Mouse (Mus musculus): ENCODE results near the gene Ccl12. TPM values are rescaled to one million over a fixed set of nuclear protein-coding genes. Genes with fewer than 3 reads are reported as not detected.

The Ccl12 gene
- 1.7 and 2.1 TPM in 2 replicates for polyA plus RNA-seq (2015; fragmentation: Nextera tagmentation; extraction: Ambion mirVana)

- Histone ChIP-seq H3K4me3 (ENCODE audit: low read length) (no peak within 1 kb of the TSS), H3K4me1 (ENCODE audit: control insufficient read depth, insufficient read depth, low read depth, low read length) (no peaks in the 10 kb centered on the region), H3K9ac (ENCODE audit: low read depth, low read length) (no peak within 1 kb of the TSS), H3K27ac (ENCODE audit: low read depth, low read length) (no peak within 1 kb of the TSS), H3K4me2 (ENCODE audit: low read length) (no peak within 1 kb of the TSS), H3K9me3 (ENCODE audit: control insufficient read depth, low read length) (no peaks in the 10 kb centered on the region), H3K27me3 (replicated peaks; ENCODE audit: control insufficient read depth, insufficient read depth, low read length) (no peaks in the 10 kb centered on the region), H3K36me3 (ENCODE audit: control insufficient read depth, insufficient read depth, low read length) (no peaks in the 10 kb centered on the region)
- ATAC-seq: no peak
- 72% methylated on average over 2 of the region's 2 CpGs for WGBS
Measured at GRCm38 (mm10) chr11:82101529-82101928, at the start of gene Ccl12. TSS of gene Ccl12 (plus strand) at chr11:82101845.

- no peak overlapping the region for H3K4me3 ChIP-seq (ENCODE audit: low read length)
- H3K4me2 ChIP-seq (ENCODE audit: low read length): no peak overlapping the region
- H3K36me3 ChIP-seq (ENCODE audit: control insufficient read depth, insufficient read depth, low read length): no peaks in the 10 kb centered on the region
- H3K4me1 ChIP-seq (ENCODE audit: control insufficient read depth, insufficient read depth, low read depth, low read length): no peaks in the 10 kb centered on the region
- H3K27me3 ChIP-seq (replicated peaks; ENCODE audit: control insufficient read depth, insufficient read depth, low read length): no peaks in the 10 kb centered on the region
- no peaks in the 10 kb centered on the region for H3K9me3 ChIP-seq (ENCODE audit: control insufficient read depth, low read length)
- 88% methylated on average over 7 of the region's 7 CpGs for WGBS
- H3K27ac ChIP-seq (ENCODE audit: low read depth, low read length): no peak overlapping the region
- H3K9ac ChIP-seq (ENCODE audit: low read depth, low read length): no peak overlapping the region
- no peak for ATAC-seq
Measured at GRCm38 (mm10) chr11:82053849-82054248, 47.8 kb upstream of the Ccl12 start.

DNA sequence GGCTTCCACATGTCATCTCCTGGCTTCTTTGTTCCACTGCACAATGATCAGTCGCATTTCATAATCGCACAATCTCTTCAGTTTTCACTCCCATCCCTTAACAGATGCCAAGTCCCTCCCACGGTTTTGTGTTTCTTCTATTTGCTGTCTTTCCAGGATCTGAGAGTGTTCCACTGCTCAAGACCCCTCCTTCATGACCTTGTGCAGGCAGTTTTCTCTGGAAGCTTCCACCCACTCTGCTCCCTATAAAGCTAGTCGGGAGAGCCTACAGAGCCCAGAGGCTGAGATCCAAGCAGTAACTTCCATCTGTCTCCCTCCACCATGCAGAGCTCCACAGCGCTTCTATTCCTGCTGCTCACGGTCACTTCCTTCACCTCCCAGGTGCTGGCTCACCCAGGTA, 44.0 kb upstream of the Ccl12 start, which contains the start of gene Ccl11:
Ccl11 (plus strand) TSS at position 178 of the 400 bp plus-strand sequence.
- ATAC-seq: no peak
- no peak within 1 kb of the TSS for H3K27ac ChIP-seq (ENCODE audit: low read depth, low read length)
- WGBS: 78% methylated on average over 6 of the region's 6 CpGs

DNA sequence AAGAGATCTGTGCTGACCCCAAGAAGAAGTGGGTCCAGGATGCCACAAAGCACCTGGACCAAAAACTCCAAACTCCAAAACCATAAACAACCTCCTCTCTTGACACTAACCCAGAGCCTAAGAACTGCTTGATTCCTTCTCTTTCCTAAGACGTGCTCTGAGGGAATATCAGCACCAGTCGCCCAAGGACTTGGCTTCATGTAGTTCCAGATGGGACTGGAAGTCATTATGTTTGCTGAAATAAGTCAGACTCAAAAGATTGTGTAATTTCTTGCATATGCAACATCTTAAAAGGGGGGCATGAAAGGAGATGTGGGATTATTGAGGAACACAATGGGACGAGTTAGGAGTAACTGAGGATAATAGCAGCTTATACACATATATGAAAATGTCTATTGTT, 39.4 kb upstream of the Ccl12 start:
- no peak for ATAC-seq
- Histone ChIP-seq H3K9ac (ENCODE audit: low read depth, low read length) (no peak overlapping the region), H3K36me3 (ENCODE audit: control insufficient read depth, insufficient read depth, low read length) (no peaks in the 10 kb centered on the region), H3K27me3 (replicated peaks; ENCODE audit: control insufficient read depth, insufficient read depth, low read length) (no peaks in the 10 kb centered on the region), H3K4me3 (ENCODE audit: low read length) (no peak overlapping the region), H3K4me1 (ENCODE audit: control insufficient read depth, insufficient read depth, low read depth, low read length) (no peaks in the 10 kb centered on the region), H3K9me3 (ENCODE audit: control insufficient read depth, low read length) (no peaks in the 10 kb centered on the region), H3K27ac (ENCODE audit: low read depth, low read length) (no peak overlapping the region), H3K4me2 (ENCODE audit: low read length) (no peak overlapping the region)
- WGBS: 83% methylated on average over 3 of the region's 3 CpGs

More for the DNA sequence above, 44.0 kb upstream of the Ccl12 start, which contains the start of gene Ccl11:
- H3K9me3 ChIP-seq (ENCODE audit: control insufficient read depth, low read length): no peaks in the 10 kb centered on the region
- no peaks in the 10 kb centered on the region for H3K27me3 ChIP-seq (replicated peaks; ENCODE audit: control insufficient read depth, insufficient read depth, low read length)
- no peaks in the 10 kb centered on the region for H3K36me3 ChIP-seq (ENCODE audit: control insufficient read depth, insufficient read depth, low read length)
- no peak within 1 kb of the TSS for H3K9ac ChIP-seq (ENCODE audit: low read depth, low read length)
- no peaks in the 10 kb centered on the region for H3K4me1 ChIP-seq (ENCODE audit: control insufficient read depth, insufficient read depth, low read depth, low read length)
- no peak within 1 kb of the TSS for H3K4me3 ChIP-seq (ENCODE audit: low read length)
- H3K4me2 ChIP-seq (ENCODE audit: low read length): no peak within 1 kb of the TSS

DNA sequence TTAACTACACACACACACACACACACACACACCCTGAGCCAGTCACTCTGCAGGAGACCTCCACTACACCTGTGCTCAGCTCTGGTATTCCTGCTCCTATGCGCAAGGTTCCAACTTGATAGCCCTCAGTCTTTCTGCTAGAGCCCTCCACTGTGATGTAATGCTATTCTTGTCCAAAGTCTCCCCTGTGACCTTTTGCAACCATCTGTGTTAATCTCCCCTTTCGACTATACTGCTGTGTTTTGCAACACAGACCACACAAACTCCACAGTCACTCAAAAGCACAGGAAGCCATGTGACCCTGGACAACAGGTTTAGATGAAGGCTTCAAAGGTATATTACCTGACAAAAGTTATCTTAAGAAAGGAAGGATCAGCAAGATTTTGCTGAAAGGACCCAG, 38.2 kb upstream of the Ccl12 start:
- H3K27ac ChIP-seq (ENCODE audit: low read depth, low read length): no peak overlapping the region
- H3K36me3 ChIP-seq (ENCODE audit: control insufficient read depth, insufficient read depth, low read length): no peaks in the 10 kb centered on the region
- no peak for ATAC-seq
- H3K4me3 ChIP-seq (ENCODE audit: low read length): no peak overlapping the region
- 79% methylated on average over 2 of the region's 2 CpGs for WGBS
- no peak overlapping the region for H3K9ac ChIP-seq (ENCODE audit: low read depth, low read length)
- no peaks in the 10 kb centered on the region for H3K4me1 ChIP-seq (ENCODE audit: control insufficient read depth, insufficient read depth, low read depth, low read length)
- H3K27me3 ChIP-seq (replicated peaks; ENCODE audit: control insufficient read depth, insufficient read depth, low read length): no peaks in the 10 kb centered on the region
- no peaks in the 10 kb centered on the region for H3K9me3 ChIP-seq (ENCODE audit: control insufficient read depth, low read length)
- no peak overlapping the region for H3K4me2 ChIP-seq (ENCODE audit: low read length)

GRCm38 (mm10) chr11:82066953-82067571, 34.6 kb upstream of the Ccl12 start:
- Histone ChIP-seq H3K9ac (ENCODE audit: low read depth, low read length) (no peak overlapping the region), H3K4me1 (ENCODE audit: control insufficient read depth, insufficient read depth, low read depth, low read length) (no peaks in the 10 kb centered on the region), H3K36me3 (ENCODE audit: control insufficient read depth, insufficient read depth, low read length) (no peaks in the 10 kb centered on the region), H3K27me3 (replicated peaks; ENCODE audit: control insufficient read depth, insufficient read depth, low read length) (no peaks in the 10 kb centered on the region), H3K9me3 (ENCODE audit: control insufficient read depth, low read length) (no peaks in the 10 kb centered on the region), H3K4me3 (ENCODE audit: low read length) (no peak overlapping the region), H3K4me2 (ENCODE audit: low read length) (no peak overlapping the region), H3K27ac (ENCODE audit: low read depth, low read length) (no peak overlapping the region)
- ATAC-seq: no peak
- WGBS: 79% methylated on average over 7 of the region's 7 CpGs

DNA sequence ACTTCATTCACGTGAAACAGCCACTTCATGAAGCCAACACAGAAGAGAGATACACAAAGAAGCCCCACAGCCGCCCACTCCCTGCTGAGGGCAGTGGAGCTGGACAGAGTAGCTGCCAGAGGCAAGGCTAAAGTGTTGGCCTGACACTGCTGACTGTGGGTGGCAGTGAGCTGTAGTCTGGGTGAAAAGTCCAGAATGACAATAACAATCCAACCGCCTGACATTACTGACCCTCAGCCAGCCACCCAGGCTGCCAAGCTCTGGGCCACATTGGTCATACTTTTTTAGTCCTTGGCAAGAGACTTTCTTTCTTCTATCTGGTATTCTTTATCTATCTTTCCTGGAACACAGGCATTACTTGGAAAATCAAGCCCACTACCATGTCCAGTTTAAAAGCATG, 30.6 kb upstream of the Ccl12 start:
- Histone ChIP-seq H3K36me3 (ENCODE audit: control insufficient read depth, insufficient read depth, low read length) (no peaks in the 10 kb centered on the region), H3K9me3 (ENCODE audit: control insufficient read depth, low read length) (no peaks in the 10 kb centered on the region), H3K27me3 (replicated peaks; ENCODE audit: control insufficient read depth, insufficient read depth, low read length) (no peaks in the 10 kb centered on the region), H3K4me2 (ENCODE audit: low read length) (no peak overlapping the region), H3K4me1 (ENCODE audit: control insufficient read depth, insufficient read depth, low read depth, low read length) (no peaks in the 10 kb centered on the region), H3K4me3 (ENCODE audit: low read length) (no peak overlapping the region), H3K27ac (ENCODE audit: low read depth, low read length) (no peak overlapping the region), H3K9ac (ENCODE audit: low read depth, low read length) (no peak overlapping the region)
- ATAC-seq: no peak
- WGBS: 73% methylated on average over 3 of the region's 3 CpGs

GRCm38 (mm10) chr11:82072374-82072773, 29.3 kb upstream of the Ccl12 start:
- Histone ChIP-seq H3K27ac (ENCODE audit: low read depth, low read length) (no peak overlapping the region), H3K36me3 (ENCODE audit: control insufficient read depth, insufficient read depth, low read length) (no peaks in the 10 kb centered on the region), H3K4me3 (ENCODE audit: low read length) (no peak overlapping the region), H3K4me2 (ENCODE audit: low read length) (no peak overlapping the region), H3K9me3 (ENCODE audit: control insufficient read depth, low read length) (no peaks in the 10 kb centered on the region), H3K4me1 (ENCODE audit: control insufficient read depth, insufficient read depth, low read depth, low read length) (no peaks in the 10 kb centered on the region), H3K27me3 (replicated peaks; ENCODE audit: control insufficient read depth, insufficient read depth, low read length) (no peaks in the 10 kb centered on the region), H3K9ac (ENCODE audit: low read depth, low read length) (no peak overlapping the region)
- no peak for ATAC-seq
- WGBS: 88% methylated on average over 1 of the region's 1 CpGs

GRCm38 (mm10) chr11:82072984-82073383, 28.7 kb upstream of the Ccl12 start:
- no peak for ATAC-seq
- no peaks in the 10 kb centered on the region for H3K4me1 ChIP-seq (ENCODE audit: control insufficient read depth, insufficient read depth, low read depth, low read length)
- H3K27ac ChIP-seq (ENCODE audit: low read depth, low read length): no peak overlapping the region
- H3K9me3 ChIP-seq (ENCODE audit: control insufficient read depth, low read length): no peaks in the 10 kb centered on the region
- no peaks in the 10 kb centered on the region for H3K27me3 ChIP-seq (replicated peaks; ENCODE audit: control insufficient read depth, insufficient read depth, low read length)
- no peak overlapping the region for H3K9ac ChIP-seq (ENCODE audit: low read depth, low read length)
- no peak overlapping the region for H3K4me2 ChIP-seq (ENCODE audit: low read length)
- H3K4me3 ChIP-seq (ENCODE audit: low read length): no peak overlapping the region
- WGBS: 82% methylated on average over 3 of the region's 3 CpGs
- H3K36me3 ChIP-seq (ENCODE audit: control insufficient read depth, insufficient read depth, low read length): no peaks in the 10 kb centered on the region
